Mouse (Mus musculus): ENCODE measurements at regions not wholly inside any gene's neighbourhood (a gene's known extent, or its start where the extent isn't known, plus 50 kb on each side); places are given as distances from the start of the nearest gene placed in this dataset.

GRCm38 (mm10) chr14:74519531-74519930 is 121.1 kb upstream of the Htr2a start:
- TF ChIP-seq CTCF (IDR thresholded peaks at IDR 0.05; ENCODE audit: low read depth, low read length) (no peak), POLR2A (IDR thresholded peaks at IDR 0.05; ENCODE audit: extremely low read depth, insufficient read depth, low read length) (no peak)
- no peaks in the 10 kb centered on the region for H3K4me1 ChIP-seq (ENCODE audit: control insufficient read depth, insufficient read depth, low read length)
- no peak for DNase-seq (ENCODE audit: extremely low read depth, low read depth, low spot score)
- H3K9ac ChIP-seq (ENCODE audit: low read depth, low read length): no peak overlapping the region
- H3K4me3 ChIP-seq (ENCODE audit: insufficient read depth, low read depth, low read length): no peak overlapping the region
- H3K27me3 ChIP-seq (ENCODE audit: control insufficient read depth, insufficient read depth, low read length): no peaks in the 10 kb centered on the region
- H3K36me3 ChIP-seq (ENCODE audit: control insufficient read depth, insufficient read depth, low read length): no peaks in the 10 kb centered on the region
- H3K79me2 ChIP-seq (ENCODE audit: control insufficient read depth, insufficient read depth, low read length): no peaks in the 10 kb centered on the region
- WGBS: 66% methylated on average over 6 of the region's 6 CpGs
- no peak overlapping the region for H3K27ac ChIP-seq (replicated peaks; ENCODE audit: insufficient read depth, low read depth, low read length)

DNA sequence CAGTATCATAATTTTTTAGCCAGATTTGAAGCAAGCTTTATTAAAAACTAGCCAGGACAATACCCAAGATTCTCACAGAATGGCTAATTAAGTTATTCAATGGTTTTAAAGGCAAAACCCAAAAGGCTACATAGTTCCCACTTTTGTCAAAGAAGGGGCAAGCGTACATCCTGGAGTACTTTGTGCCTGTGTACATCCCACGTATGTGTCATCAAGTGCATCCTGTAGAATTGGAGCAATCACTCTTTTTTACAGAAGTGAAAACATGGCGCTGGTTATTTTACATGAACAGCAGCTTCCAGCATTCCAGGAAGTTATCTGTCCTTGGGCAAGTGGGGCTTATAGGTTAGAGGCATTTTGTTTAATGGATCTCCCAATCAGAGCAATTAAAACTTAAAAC is 119.0 kb upstream of the Htr2a start:
- Histone ChIP-seq H3K4me1 (ENCODE audit: control insufficient read depth, insufficient read depth, low read length) (no peaks in the 10 kb centered on the region), H3K27ac (replicated peaks; ENCODE audit: insufficient read depth, low read depth, low read length) (no peak overlapping the region), H3K79me2 (ENCODE audit: control insufficient read depth, insufficient read depth, low read length) (no peaks in the 10 kb centered on the region), H3K9ac (ENCODE audit: low read depth, low read length) (no peak overlapping the region), H3K36me3 (ENCODE audit: control insufficient read depth, insufficient read depth, low read length) (no peaks in the 10 kb centered on the region), H3K4me3 (ENCODE audit: insufficient read depth, low read depth, low read length) (no peak overlapping the region), H3K27me3 (ENCODE audit: control insufficient read depth, insufficient read depth, low read length) (no peaks in the 10 kb centered on the region)
- no peak for DNase-seq (ENCODE audit: extremely low read depth, low read depth, low spot score)
- 76% methylated on average over 3 of the region's 3 CpGs for WGBS
- TF ChIP-seq CTCF (IDR thresholded peaks at IDR 0.05; ENCODE audit: low read depth, low read length) (no peak), POLR2A (IDR thresholded peaks at IDR 0.05; ENCODE audit: extremely low read depth, insufficient read depth, low read length) (no peak)

DNA sequence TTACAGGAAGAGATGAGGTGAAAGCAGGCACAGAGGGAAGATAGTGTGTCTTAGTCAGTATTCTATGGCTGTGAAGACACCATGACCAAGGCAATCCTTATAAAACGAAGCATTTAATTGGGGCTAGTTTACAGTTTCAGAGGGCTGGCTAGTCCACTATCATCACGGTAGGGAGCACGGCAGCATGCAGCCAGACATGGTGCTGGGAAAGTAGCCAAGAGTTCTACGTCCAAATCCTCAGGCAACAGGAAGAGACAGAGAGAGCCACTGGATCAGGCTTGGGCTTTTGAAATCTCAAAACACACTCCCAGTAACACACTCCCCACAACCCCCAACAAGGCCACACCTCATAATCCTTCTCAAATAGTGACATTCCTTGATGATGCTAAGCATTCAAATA is 113.4 kb upstream of the Htr2a start:
- DNase-seq (ENCODE audit: extremely low read depth, low read depth, low spot score): no peak

DNA sequence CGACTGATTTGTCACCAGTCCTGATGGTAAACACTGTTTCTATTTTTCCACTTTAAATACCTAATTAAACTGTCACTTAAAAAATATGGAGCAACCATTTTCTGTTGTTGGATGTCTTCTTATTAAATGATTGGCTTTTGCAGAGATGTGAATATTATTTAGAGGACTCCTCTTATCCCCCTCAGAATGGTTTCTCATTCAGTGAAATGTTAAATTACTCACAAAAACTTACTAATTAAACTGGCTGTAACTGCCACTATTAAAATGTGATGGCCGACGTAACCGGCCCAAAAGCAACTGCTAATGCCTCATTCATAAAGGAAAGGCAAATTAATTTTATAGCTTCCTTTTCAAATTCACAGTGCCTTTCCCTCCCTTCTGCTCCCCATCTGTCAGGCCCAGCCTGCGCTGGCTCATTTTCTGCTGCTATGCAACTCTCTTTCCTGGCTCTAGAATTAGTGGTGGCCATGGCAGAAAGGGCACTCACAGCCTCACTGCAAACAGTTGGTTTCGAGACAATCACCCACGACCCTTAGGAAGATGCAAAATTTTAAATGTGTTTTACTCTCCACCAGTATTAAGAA is 111.2 kb upstream of the Htr2a start:
- 94% methylated on average over 7 of the region's 7 CpGs for WGBS
- TF ChIP-seq POLR2A (IDR thresholded peaks at IDR 0.05; ENCODE audit: extremely low read depth, insufficient read depth, low read length): no peak
- TF ChIP-seq CTCF (IDR thresholded peaks at IDR 0.05; ENCODE audit: low read depth, low read length): no peak
- Histone ChIP-seq H3K79me2 (ENCODE audit: control insufficient read depth, insufficient read depth, low read length) (no peaks in the 10 kb centered on the region), H3K27ac (replicated peaks; ENCODE audit: insufficient read depth, low read depth, low read length) (no peak overlapping the region), H3K27me3 (ENCODE audit: control insufficient read depth, insufficient read depth, low read length) (no peaks in the 10 kb centered on the region), H3K36me3 (ENCODE audit: control insufficient read depth, insufficient read depth, low read length) (no peaks in the 10 kb centered on the region), H3K4me1 (ENCODE audit: control insufficient read depth, insufficient read depth, low read length) (no peaks in the 10 kb centered on the region), H3K9ac (ENCODE audit: low read depth, low read length) (no peak overlapping the region), H3K4me3 (ENCODE audit: insufficient read depth, low read depth, low read length) (no peak overlapping the region)
- DNase-seq (ENCODE audit: extremely low read depth, low read depth, low spot score): no peak

More for the DNA sequence above, 113.4 kb upstream of the Htr2a start:
- Histone ChIP-seq H3K4me1 (ENCODE audit: control insufficient read depth, insufficient read depth, low read length) (no peaks in the 10 kb centered on the region), H3K79me2 (ENCODE audit: control insufficient read depth, insufficient read depth, low read length) (no peaks in the 10 kb centered on the region), H3K27me3 (ENCODE audit: control insufficient read depth, insufficient read depth, low read length) (no peaks in the 10 kb centered on the region), H3K27ac (replicated peaks; ENCODE audit: insufficient read depth, low read depth, low read length) (no peak overlapping the region), H3K9ac (ENCODE audit: low read depth, low read length) (no peak overlapping the region), H3K36me3 (ENCODE audit: control insufficient read depth, insufficient read depth, low read length) (no peaks in the 10 kb centered on the region), H3K4me3 (ENCODE audit: insufficient read depth, low read depth, low read length) (no peak overlapping the region)
- 59% methylated on average over 4 of the region's 4 CpGs for WGBS
- TF ChIP-seq POLR2A (IDR thresholded peaks at IDR 0.05; ENCODE audit: extremely low read depth, insufficient read depth, low read length): no peak
- TF ChIP-seq CTCF (IDR thresholded peaks at IDR 0.05; ENCODE audit: low read depth, low read length): no peak

- no peaks in the 10 kb centered on the region for H3K27me3 ChIP-seq (ENCODE audit: control insufficient read depth, insufficient read depth, low read length)
- no peak for DNase-seq (ENCODE audit: extremely low read depth, low read depth, low spot score)
- H3K4me1 ChIP-seq (ENCODE audit: control insufficient read depth, insufficient read depth, low read length): no peaks in the 10 kb centered on the region
- no peak overlapping the region for H3K9ac ChIP-seq (ENCODE audit: low read depth, low read length)
- WGBS: 90% methylated on average over 2 of the region's 2 CpGs
- H3K4me3 ChIP-seq (ENCODE audit: insufficient read depth, low read depth, low read length): no peak overlapping the region
- H3K79me2 ChIP-seq (ENCODE audit: control insufficient read depth, insufficient read depth, low read length): no peaks in the 10 kb centered on the region
- no peak overlapping the region for H3K27ac ChIP-seq (replicated peaks; ENCODE audit: insufficient read depth, low read depth, low read length)
- TF ChIP-seq CTCF (IDR thresholded peaks at IDR 0.05; ENCODE audit: low read depth, low read length): no peak
- TF ChIP-seq POLR2A (IDR thresholded peaks at IDR 0.05; ENCODE audit: extremely low read depth, insufficient read depth, low read length): no peak
- H3K36me3 ChIP-seq (ENCODE audit: control insufficient read depth, insufficient read depth, low read length): no peaks in the 10 kb centered on the region
These were observed 102.5 kb upstream of the Htr2a start for GRCm38 (mm10) chr14:74538187-74538586.

DNA sequence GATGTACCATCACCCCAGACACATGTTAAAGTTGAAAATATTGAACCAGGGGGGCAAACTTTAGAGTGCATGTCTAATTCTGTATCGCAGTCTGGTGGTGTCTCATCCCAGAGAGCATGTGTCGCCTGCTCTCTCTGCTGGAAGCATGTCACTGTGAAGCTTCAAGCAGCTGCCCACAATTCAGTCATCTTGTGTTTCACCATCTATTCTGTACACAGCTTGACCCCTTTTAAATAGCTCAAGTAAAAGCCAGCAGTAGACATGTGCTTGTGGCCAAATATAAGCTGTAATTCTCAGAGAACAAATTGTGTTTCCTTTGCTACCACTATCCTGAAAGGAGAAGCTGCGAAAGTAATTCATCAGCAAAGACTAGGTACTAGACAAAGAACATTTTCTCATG is 96.6 kb upstream of the Htr2a start:
- Histone ChIP-seq H3K4me1 (ENCODE audit: control insufficient read depth, insufficient read depth, low read length) (no peaks in the 10 kb centered on the region), H3K79me2 (ENCODE audit: control insufficient read depth, insufficient read depth, low read length) (no peaks in the 10 kb centered on the region), H3K9ac (ENCODE audit: low read depth, low read length) (no peak overlapping the region), H3K36me3 (ENCODE audit: control insufficient read depth, insufficient read depth, low read length) (no peaks in the 10 kb centered on the region), H3K4me3 (ENCODE audit: insufficient read depth, low read depth, low read length) (no peak overlapping the region), H3K27ac (replicated peaks; ENCODE audit: insufficient read depth, low read depth, low read length) (no peak overlapping the region), H3K27me3 (ENCODE audit: control insufficient read depth, insufficient read depth, low read length) (no peaks in the 10 kb centered on the region)
- 93% methylated on average over 3 of the region's 3 CpGs for WGBS
- DNase-seq (ENCODE audit: extremely low read depth, low read depth, low spot score): no peak
- TF ChIP-seq POLR2A (IDR thresholded peaks at IDR 0.05; ENCODE audit: extremely low read depth, insufficient read depth, low read length) (no peak), CTCF (IDR thresholded peaks at IDR 0.05; ENCODE audit: low read depth, low read length) (no peak)
